Mouse (Mus musculus) megakaryocyte, embryonic 14.5 days (primary cell): ENCODE data around the gene Slc16a2.

Experiments
- FLI1 ChIP-seq: IDR thresholded peaks from 2 replicates; pipeline ENCODE4 v1.6.1; 2012; ENCODE audit warnings: low read length, inconsistent platforms, mixed read lengths
- GATA1 ChIP-seq: IDR thresholded peaks from 3 replicates; pipeline ENCODE4 v1.6.1; 2012; ENCODE audit warnings: mixed read lengths, low read length, inconsistent platforms, borderline replicate concordance

GRCm38 (mm10) chrX:103791329-103791728 is 30.5 kb downstream of the Slc16a2 start:
- no peak for TF ChIP-seq GATA1
- TF ChIP-seq FLI1 = no peak
